Mouse (Mus musculus) ovary, adult 10 weeks (tissue): Measurements from ENCODE around the gene Olfr305. TPM values are rescaled to one million over a fixed set of nuclear protein-coding genes. Genes with fewer than 3 reads are reported as not detected.

Source experiments
- polyA plus RNA-seq: library from polyadenylated mRNA; stranded (reverse); fragments of 350-450 nt; fragmentation: Illumina TruSeq; extraction: RNeasy Lipid Tissue Mini Kit (QIAGEN cat#74804); gene quantifications from one replicate; pipeline ENCODE4 v1.2.3, GENCODE M21; 2014

Gene Olfr305
- polyA plus RNA-seq, result not detected

DNA sequence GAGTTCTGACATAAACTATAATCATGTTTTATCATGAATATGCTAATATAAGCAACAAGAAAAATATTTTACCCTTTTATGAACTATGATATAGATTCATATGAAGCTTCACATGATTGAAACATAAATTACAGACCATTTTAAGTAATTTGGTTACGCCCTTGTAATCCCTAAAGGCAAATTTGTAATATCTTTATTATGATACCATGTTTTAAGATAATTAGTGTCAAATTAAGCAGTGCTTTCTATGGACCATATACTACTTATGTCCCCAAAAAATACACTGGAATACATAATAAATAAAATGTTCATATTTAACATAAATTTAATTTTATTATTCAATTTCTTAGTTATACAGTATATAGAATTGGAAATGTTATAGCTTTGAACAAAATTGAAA lies at the start of gene Olfr305:
Gene Olfr305, minus strand, starts transcription at position 101 of the 400 bp plus-strand sequence.

DNA sequence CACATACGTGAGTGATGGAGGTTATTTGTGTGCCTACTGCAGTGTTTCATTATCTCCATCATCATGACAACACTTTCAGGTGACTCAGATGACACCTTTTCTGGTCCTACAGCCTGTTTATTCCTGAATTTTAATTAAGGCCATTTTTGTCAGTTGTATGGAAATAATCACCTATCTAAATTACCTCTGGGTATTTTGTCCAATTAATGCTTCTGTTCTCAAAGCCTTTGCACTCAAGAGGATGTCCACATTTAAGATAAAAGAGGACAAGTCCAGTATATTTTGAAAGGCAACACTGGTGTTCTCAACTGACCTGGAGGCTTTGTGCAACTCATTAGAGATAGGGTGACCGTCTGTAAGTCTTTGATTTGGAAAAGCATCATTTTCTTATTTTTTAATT lies 36.8 kb upstream of the Olfr305 start, which contains the start of gene Olfr301:
Gene Olfr301, plus strand, starts transcription at position 301 of the 400 bp plus-strand sequence.

GRCm38 (mm10) chr7:86397689-86398088 lies 31.0 kb upstream of the Olfr305 start, which contains the start of gene Olfr303:
Olfr303 (minus strand) TSS chr7:86397789.

DNA sequence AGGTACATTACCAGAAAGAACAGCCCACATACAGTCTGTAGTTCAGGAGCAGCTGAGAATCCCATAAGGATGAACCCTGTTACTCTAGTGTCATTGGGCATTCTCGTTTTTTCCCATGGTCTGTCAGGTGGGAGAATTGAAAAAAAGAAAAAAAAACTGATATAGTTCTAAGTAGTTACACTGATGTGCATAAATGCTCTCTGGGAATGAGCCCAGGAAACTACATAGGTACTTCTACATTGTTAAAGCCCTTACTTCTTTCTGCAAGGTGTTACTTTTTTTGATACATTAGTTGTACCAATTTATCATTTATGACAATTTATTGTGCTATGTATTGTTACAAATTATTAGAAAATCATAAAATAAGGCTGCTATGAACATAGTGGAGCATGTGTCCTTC lies 19.8 kb upstream of the Olfr305 start, which contains the start of gene Olfr304:
Gene Olfr304, minus strand, starts transcription at position 101 of the 400 bp plus-strand sequence.

GRCm38 (mm10) chr7:86337486-86337885 lies 29.2 kb downstream of the Olfr305 start, which contains the start of gene Olfr307:
Olfr307 (minus strand) TSS chr7:86337586.

DNA sequence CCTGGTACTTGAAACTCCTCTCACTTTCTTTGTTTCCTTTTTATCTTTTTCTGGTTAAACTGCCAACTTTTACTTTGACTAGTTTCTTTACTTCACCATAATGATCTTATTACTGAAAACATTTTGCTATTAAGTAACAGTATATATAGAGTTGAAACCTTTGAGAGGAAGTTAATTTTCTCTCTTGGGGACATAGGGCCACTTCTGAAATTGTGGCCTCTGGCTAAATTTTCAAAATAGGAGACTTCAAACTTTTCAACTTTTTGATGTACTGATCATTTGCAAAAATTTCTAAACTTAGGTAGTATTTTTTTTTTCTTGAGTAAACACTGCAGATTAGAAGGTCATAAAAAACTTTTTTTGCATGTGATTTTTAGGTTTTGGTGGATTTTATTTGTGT lies 41.2 kb downstream of the Olfr305 start, which contains the start of gene Olfr308:
Gene Olfr308, minus strand, starts transcription at position 101 of the 400 bp plus-strand sequence.

GRCm38 (mm10) chr7:86313608-86314007 lies 53.1 kb downstream of the Olfr305 start, which contains the start of gene Olfr309:
Olfr309 (minus strand) TSS chr7:86313708.

Other genes starting within 250 kb of the Olfr305 start
- gene Vmn2r75, start 195.2 kb downstream of the Olfr305 start, polyA plus RNA-seq, result not detected
- not detected for gene Vmn2r76, start 120.6 kb downstream of the Olfr305 start, polyA plus RNA-seq
- not detected for gene Olfr310, start 89.8 kb downstream of the Olfr305 start, polyA plus RNA-seq
- not detected for gene Olfr309, start 53.2 kb downstream of the Olfr305 start, polyA plus RNA-seq
- not detected for gene Olfr308, start 41.3 kb downstream of the Olfr305 start, polyA plus RNA-seq
- not detected for gene Olfr307, start 29.3 kb downstream of the Olfr305 start, polyA plus RNA-seq
- not detected for gene Olfr304, start 19.7 kb upstream of the Olfr305 start, polyA plus RNA-seq
- not detected for gene Olfr303, start 30.9 kb upstream of the Olfr305 start, polyA plus RNA-seq
- not detected for gene Olfr301, start 36.9 kb upstream of the Olfr305 start, polyA plus RNA-seq
- not detected for gene Olfr299, start 93.0 kb upstream of the Olfr305 start, polyA plus RNA-seq
- not detected for gene Olfr298, start 125.6 kb upstream of the Olfr305 start, polyA plus RNA-seq
- gene Olfr297, start 153.0 kb upstream of the Olfr305 start, polyA plus RNA-seq, result not detected
- not detected for gene Olfr295, start 216.9 kb upstream of the Olfr305 start, polyA plus RNA-seq
- not detected for gene Olfr294, start 249.7 kb upstream of the Olfr305 start, polyA plus RNA-seq